Mouse (Mus musculus): Measurements from ENCODE around the gene Dab1.

The Dab1 gene

DNA sequence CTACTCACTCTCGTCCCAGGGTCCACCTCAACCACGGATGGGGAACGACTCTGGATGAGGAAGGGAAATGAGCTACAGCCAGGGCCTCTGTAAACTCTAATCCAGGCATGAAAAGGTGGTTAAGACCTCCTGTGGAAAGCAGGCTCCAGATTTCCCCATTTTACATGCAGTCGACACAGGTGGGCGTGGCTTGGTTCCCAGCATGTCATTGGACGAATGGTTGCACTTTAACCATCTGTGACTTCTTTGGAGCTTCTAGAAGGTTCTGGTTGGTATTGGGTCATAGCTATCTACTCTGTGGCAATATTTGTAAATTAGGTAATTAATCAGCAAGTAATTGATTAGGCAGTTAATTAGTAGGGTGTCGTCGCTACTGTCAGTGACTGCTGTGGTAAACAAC, 752.0 kb downstream of the Dab1 start:
- DNase-seq (ENCODE audit: low spot score in 2 of 2), result no peak

DNA sequence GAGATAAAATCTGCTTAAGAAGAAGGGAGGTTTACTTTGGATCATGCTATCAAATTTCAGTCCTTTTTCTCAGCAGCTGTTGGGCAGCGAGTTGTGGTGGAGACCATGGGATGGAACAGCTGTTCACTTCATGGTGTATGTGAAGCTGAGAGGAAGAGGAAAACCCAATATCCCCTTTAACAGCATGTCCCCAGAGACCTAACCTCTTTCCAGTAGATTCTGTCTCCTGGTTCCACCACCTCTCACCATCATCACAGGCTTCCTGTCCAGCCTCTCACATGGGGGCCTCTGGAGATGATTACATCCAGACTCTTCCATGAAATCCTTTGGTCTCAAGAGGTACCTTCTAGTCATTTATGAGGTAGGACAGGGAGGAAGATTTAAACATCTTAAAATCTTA, 755.0 kb downstream of the Dab1 start:
- DNase-seq (ENCODE audit: low spot score in 2 of 2), result no peak

DNA sequence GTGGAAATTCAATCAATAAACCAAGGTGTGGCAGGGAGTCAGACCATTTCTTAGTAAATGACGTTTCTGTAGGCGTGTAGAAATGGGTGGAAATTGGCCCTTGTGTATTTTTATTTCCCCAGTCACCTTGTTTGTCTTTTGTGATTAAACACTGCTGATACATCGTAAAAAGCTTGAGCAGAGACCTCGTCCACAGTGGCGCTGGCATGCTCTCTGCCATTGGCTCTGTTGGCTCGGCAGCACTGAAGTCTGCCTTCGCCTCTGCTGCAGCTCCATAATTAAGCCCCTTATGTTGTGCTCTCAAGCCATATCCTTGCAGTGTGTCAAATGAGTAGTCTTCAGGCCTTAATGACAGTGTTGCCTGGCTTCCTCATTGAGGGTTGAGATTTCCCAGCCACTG, 765.5 kb downstream of the Dab1 start:
- no peak for DNase-seq (ENCODE audit: low spot score in 2 of 2)

DNA sequence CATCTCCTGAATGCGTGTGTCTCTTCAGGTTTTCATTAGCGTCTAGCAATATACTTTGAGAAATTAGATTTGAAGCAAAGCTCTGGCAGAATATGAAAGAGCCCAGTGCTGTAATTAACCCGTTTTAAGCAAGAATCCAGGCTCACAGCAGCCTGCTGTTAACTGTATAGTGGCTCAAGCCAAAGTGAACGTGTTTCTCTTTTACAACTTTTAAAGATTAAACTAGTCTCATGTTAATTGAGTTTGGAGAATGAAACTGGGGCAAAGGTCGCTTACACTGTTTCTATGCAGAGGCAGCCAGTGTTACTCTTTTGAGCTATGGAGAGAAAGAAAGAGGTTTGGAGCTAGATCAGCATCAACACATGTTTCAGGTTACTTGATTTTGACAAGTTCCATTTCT, 766.1 kb downstream of the Dab1 start:
- no peak for DNase-seq (ENCODE audit: low spot score in 2 of 2)

DNA sequence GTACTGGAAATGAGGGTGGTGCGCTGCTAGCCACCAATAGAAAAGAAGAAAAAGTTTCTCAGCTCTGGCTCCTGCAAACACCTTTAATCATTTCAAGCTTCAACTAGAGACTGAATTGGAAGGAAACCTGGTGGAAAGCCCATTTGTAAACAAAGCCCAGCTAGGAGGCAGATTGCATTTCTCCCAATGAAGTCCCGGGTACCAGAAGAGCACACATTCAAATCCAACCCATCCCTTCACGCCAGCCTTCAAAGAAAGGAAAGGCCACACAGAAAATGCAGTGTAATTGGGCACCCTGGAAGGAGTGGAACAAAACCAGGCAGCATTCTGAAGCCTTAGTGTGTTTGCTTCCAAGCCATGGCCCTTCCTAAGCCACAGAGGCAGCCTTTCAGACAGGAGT, 776.4 kb downstream of the Dab1 start:
- DNase-seq (ENCODE audit: low spot score in 2 of 2), result no peak

DNA sequence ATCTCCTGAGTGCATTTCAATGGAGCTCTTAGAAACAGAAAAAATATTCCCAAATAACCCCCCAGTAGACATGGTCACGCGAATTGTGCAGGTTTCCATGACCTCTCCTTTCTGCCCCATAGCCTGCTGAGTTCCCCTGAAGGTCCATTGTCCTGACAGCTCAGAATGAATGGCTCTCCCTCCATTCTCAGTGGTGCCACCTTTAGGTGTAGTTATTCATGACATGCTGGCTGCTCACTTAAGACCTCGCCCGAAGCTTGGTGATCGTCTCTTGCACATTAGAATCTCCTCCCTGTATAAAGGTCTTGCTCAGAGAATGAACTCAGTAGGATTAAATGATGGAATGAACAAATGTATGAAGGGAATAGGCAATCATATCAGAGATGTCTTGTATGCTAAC, 776.9 kb downstream of the Dab1 start:
- no peak for DNase-seq (ENCODE audit: low spot score in 2 of 2)

DNA sequence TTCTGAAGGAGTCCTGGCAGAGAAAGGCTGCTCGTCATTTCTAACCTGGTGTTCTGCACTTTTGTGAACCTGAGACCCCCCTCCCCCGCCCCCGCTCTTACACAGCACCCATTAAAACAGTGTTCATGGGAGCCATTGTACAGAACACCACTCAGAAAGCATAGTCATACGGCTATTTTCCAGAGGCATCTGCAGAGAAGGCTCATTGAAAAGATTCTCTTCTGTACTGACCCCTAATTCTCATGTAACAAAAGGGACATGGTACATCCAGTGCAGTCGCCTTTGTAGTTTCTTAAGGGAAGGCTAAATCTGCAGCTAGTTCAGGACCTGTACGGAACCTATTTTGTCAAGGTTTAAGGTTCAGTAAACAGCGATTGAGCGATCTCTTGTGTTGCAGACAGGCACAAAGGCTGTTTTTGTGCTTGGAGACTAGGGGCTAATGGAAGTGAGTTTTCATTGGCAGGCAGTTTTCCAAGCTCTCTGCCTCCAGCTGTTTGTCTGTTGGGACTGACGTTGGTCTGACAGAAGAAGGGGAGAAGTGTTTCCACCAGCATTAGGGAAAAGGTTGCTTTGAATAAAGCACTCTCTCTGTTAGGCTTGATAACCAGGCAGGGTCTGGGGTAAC, 780.1 kb downstream of the Dab1 start:
- DNase-seq (ENCODE audit: low spot score in 2 of 2), result no peak

DNA sequence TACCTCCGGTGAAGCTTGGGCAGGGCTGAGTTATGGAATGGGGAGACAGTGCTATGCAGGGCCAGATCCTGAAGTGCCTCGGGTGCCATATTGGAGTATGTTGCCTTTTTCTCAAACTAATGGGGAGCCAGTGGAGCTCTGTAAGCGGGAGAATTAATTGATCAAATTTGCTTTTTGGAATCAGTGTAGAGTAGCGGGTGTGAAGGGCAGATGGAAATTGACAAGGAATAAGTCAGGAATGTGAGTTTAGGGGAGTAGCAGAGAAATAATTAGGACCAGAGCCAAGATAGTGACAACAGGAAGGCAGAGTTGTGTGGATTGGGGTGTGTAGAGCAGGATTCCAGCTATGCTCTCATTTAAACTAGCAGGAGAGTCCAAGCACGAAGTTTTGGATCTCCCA, 784.9 kb downstream of the Dab1 start:
- DNase-seq (ENCODE audit: low spot score in 2 of 2), result no peak

DNA sequence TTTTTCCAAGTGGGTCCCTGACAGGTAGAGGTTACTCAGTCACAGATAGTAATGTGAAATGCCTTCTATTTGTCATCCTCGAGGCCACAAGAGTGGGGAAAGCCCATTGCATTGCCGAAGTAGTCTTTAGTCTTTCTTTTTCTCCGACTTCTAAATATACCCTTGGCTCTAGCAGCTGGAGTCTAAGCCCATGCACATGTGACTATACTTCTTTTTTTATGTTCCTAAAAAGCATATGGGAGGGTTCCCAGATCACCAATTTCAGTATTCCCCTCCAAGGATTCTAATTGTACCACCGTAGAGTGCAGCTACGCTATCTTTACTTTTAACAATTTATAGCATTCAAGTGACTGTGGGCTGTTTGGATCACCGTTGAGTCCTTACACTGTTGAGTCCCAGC, 791.8 kb downstream of the Dab1 start:
- no peak for DNase-seq (ENCODE audit: low spot score in 2 of 2)

DNA sequence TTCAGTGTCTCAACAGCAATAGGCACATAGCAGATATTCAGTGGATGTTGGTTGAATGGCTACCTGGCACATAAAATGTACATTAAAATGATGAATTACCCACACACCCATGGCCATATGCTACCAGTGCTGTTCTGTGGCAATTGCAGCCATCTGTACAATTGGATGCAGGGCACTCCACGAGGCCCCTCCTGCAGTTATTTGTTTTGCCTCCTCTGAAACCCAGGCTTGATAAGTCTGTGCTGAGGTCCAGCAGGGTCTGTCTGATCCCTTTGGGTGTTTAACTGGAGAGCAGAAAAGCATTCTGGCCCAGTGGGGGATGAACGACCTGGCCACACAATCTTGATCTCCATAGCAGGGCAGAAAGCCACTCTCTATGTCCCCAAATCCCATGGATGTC, 796.3 kb downstream of the Dab1 start:
- no peak for DNase-seq (ENCODE audit: low spot score in 2 of 2)

DNA sequence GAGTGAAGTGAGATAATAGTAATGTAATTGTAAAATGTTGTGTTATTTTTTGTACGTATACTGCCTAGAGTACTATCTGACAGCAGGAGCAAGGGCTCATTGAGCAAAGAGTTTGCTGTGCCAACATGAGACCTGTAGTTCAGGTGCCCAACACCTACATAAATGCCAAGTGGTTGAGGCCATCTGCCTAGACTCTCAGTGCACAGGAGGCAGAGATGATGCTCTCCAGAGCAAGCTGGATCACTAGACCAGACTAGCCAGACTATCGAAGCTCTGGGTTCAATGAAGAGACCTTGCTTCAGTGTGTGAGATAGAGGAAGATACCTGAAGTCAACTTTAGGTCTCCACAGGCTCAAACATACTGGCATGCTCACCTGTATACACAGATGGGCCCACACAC, 799.2 kb downstream of the Dab1 start:
- DNase-seq (ENCODE audit: low spot score in 2 of 2), result no peak

DNA sequence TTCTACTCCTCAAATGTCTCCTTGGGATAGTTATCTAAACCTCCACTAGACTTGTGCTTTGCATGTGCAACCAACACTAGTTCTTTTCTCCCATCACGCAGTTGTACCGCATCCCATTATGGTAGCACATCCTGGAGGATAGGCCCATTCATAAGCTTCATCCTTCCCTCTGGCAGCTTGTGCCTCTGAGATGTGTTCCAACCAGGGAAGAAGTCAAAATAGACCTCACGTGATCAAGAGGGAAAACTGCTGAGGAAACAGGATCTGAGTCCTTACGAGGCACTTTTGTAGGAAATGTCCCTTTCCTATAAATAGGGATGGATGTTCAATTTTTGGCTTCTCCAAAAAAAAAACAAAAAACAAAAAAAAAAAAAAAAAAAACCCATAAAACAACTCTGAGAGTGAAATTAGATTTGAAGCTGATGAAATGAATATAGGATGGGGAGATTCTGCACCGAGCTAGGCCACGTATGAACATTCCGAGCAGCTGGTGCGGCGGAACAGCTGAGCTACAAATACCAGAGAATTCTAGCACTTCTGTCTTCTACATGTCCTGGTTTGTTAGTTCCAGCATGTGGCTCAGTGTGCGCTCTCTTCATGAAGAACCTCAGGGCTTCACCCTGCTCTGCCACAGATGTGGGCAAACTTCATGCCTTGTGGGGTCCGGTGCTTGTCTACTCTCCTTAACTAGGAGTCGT, 802.0 kb downstream of the Dab1 start:
- DNase-seq (ENCODE audit: low spot score in 2 of 2), result no peak

DNA sequence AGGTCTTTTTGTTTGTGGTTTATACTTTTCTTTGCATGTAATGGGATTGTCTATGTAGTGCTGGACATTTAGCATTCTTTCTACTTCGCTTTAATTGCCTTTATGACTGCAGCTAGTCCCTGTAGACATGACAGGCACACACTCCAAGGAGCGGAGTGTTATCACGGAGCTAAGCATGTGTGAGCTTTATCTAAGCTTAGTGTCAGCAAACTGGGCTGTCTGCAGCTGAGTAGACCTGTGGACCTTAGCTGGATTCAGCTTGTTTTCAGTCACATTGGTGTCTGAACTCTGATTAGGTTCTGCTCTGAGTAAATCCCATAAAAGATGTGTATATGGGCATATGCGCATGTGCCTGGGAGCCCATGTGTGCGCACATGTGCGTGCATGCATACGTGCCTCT, 810.0 kb downstream of the Dab1 start:
- no peak for DNase-seq (ENCODE audit: low spot score in 2 of 2)

DNA sequence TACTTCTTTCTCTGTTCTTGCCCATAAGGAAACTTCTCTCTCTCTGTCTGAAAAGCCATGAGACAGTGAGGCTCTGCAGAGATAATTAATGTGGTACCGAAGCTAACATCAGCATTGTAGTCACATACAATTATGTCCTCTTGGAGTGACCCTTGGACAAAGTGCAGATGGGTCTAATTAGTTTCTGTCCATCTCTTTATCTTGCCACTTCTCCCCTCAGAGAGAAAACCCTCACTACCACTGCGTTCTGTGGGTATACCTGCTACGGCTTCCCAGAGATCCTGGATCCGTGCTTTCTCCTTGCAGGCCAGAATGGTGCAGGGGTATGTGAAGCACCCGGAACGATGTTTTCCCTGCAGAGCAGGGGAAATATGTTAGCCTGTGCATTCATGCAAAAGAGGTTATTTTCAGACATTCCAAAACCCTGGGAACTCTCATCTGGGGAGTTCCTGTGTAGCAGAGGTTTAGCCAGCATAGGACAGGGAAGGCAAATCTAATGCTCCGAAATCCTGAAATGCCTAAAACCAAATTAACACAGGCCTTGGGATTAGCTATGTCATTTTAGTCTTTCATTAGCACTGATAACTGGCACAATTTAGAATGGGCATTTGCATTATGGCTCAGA, 812.2 kb downstream of the Dab1 start:
- DNase-seq (ENCODE audit: low spot score in 2 of 2), result no peak

DNA sequence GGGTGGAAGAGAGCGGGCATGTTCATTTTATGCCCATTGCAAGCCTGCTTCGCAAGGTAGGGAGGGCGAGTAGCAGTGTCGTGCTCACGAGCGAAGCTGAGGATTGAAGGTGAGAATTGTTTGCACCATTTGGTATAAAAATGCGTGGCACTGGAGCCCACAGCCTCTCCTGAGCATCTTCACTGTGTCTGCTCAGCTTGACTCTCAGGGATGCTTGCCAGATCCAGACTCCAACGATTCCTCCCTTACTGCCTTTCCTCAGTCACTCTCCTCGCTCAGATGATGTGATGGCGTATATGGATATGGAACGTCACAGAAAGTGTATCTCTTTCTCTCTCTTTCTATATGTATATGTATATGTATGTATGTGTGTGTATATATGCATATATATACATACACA, 813.0 kb downstream of the Dab1 start:
- DNase-seq (ENCODE audit: low spot score in 2 of 2), result no peak

DNA sequence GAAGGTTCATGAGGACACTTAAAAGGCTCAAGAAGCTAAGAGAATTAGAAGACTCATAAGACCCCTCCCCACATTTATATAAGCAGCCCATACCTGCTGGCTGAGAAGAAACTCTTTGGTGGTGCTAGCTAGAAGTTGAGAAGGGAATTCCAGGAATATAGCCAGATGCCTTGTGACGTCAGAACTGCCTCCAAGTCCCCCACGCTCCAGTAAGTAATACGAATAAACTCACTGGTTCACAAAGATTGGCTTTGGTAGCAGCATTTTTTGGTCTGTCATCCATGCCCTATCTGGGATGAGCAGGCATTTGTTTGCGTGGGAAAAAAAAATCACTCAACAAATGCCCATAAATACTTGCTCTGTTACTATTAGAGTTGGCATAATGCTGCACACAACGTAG, 816.6 kb downstream of the Dab1 start:
- DNase-seq (ENCODE audit: low spot score in 2 of 2), result no peak

DNA sequence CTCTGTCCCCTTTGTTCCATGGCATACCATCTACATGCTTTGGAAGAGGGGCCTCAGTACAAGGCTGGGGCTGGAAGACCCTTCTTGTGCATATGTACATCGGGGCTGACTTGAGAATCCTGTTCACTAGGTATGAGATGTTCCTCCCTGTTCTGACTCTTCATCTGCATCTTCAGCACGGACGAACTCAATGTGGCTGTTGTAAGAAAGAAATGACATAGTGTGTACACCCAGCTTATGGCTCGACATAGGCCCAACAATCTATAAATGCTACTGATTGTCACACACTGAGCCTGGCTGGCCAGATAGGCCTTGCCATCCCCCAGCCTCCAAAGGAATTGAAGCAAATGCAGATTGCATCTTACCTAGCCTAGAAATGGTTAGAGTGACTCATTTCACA, 817.3 kb downstream of the Dab1 start:
- DNase-seq (ENCODE audit: low spot score in 2 of 2), result no peak

DNA sequence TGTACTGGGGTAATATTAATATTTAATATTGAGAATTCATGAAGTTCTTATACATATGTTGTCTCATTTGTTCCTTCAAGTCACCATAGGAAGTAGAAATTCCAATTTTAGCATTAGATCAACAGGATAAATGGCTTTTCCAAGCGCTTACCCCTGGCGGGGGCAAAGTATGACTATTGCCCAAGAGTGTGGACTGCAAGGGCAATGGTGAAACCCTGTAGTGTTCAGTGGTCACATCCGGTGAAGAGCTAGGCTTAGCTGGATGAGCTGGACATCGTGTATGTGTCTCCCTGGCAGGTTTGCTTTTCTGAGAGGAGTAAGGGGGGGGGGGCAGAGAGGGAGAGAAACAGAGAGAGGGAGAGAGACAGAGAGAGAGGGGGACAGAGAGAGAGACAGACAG, 819.6 kb downstream of the Dab1 start:
- DNase-seq (ENCODE audit: low spot score in 2 of 2), result no peak

DNA sequence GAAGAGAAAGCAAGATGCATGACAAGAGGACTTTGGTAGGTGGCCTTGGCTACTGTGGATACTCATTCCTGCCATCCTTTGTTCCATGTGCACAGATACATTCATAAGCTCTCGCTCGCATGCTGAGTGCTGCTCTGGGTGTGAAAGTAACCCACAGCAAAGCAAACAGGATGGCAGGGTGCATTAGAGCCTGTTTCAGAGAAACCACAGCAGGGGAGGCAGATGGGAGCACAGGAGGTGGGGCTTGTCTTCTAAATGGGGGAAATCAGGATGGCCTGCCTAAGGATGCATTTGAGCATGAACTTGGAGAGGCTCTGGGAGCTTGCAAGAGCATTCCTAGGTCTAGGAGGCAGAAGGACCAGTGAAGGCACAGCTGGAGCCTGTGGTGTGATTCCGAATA, 820.5 kb downstream of the Dab1 start:
- DNase-seq (ENCODE audit: low spot score in 2 of 2), result no peak

DNA sequence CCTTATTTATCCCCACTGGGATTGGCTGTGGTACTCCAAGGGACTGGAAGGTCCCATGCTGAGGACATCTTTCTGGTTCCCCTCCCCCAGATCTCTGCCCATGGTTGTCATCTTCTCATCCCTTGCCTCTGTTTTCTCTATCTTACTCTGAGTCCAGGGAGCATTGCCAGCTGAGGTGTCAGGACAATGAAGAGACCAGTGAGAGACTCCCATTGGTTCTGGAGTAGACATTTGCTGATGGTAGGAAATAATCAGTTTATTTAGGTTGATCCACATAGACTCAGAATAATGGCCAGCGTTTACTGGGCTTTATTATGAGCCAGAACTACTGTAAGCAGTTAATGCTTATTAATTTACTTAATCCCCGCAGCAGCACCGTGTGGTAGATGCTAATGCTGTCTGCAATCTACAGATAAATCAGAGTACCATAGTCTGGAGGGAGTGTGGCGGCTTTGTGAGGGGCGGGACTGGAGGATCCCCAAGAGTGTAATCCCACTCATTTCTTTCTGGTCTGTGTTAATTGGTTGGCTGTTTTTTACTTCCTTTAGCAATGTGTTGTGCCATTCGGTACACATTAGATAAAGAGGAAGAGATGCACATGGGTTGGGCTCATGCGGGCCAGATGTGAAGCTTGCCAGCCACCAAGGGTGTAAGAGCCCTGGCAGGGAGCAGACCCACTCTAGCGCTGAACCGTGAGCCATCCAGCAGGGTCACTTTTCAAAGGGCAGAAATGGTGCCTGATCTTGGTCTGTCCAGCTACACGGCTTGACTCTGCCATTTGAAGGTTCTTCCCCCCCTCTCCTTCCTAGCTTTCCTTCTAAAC, 824.0 kb downstream of the Dab1 start:
- DNase-seq (ENCODE audit: low spot score in 2 of 2), result no peak

DNA sequence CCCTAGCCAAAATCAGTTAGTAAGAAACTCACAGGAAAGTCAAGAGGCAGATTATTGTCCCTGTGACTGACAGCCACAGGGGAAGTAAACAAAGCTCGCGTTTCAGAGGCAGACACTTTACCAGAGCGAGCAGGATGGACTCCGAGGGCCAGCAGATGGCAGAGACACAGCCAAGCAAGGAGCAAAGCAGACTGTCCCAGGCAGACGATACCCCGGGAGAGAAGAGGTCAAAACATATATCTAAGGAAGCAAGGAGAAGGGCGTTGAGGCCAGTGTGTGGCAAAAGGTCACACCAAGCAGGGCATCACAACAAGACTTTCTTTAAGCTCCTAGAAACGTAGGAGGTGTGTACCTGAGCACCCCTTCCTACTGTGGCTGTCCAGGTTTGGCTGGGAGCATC, 824.6 kb downstream of the Dab1 start:
- no peak for DNase-seq (ENCODE audit: low spot score in 2 of 2)

DNA sequence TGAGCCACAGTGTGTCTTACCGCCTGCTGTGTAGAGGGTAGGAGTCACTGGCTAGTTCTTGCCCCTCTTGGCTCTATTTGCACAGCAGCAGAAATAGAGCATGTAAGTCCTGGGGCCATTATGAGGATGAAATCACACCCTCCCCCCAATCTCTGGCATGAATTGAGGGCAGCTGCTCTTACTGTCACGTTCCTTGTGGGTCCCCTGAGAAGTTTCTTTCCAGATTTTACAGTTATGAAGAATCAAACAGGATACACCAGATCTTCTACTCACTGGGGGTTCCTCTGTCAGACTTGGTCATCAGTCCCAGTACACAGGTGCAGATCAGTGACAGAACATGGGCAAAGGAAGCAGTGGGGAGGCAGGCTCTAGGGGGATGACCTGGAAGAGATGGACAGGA, 825.8 kb downstream of the Dab1 start:
- no peak for DNase-seq (ENCODE audit: low spot score in 2 of 2)

DNA sequence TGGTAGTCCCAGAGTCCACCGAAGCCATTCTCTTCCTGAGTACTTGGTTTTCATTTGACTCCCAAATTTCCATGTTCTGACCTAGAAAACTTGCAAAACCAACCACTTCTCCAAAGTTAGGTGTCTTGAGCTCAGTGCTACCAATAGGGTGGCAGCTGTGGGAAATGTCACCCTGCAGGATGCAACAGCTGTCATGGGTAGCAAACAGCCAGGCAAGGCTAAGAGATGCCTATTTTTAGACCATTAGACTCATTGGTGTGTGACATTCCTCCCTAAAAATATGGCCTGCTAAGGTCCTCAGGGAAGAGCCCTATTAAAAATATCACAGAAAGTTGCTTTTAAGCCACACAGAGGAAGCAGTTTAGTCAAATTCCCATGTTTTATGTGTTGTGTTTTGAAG, 829.0 kb downstream of the Dab1 start:
- DNase-seq (ENCODE audit: low spot score in 2 of 2), result no peak
